Mouse (Mus musculus): ENCODE measurements around the gene P2rx5.

Gene P2rx5

DNA sequence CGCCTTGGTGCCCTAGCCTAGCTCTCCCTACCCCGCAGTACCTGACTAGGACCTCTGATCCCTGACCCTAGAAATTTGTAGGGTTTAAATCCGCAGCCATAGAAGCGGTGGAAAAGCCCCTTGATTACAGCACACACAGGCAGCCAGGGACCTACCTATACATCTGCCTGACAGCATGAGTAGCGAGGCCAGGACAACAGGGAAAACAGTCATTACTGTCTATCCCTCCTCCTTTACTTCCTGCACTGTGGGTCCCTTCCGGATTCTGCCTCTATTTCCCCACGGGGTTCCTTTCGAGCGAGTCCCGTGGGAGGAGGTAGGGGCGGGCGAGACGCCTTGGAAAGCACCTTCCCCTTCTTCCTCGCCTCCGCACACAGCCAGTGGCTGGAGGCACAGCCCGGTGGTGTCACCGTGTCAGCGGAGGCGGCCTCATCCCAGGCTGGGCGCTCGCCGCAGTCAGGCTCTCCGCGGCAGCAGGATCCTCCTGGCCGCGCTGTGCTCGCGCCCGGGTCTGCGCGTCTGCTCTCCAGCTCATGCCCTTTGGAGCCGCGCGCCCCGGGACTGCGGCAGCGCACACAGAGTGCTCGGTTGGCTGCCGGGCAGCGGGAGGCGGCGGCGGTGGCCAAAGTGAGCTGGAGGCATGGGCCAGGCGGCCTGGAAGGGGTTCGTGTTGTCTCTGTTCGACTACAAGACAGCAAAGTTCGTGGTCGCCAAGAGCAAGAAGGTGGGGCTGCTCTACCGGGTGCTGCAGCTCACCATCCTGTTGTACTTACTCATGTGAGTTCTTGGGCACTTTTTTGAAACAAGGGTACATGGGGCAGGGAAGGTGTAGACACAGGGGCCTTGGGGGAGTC is at the start of gene P2rx5:
Gene P2rx5, plus strand, starts transcription at position 465 of the 854 bp plus-strand sequence.
- peak in 1 of 2 experiments; percentile 13 for DNase-seq (ENCODE audit: low spot score in 2 of 2)

DNA sequence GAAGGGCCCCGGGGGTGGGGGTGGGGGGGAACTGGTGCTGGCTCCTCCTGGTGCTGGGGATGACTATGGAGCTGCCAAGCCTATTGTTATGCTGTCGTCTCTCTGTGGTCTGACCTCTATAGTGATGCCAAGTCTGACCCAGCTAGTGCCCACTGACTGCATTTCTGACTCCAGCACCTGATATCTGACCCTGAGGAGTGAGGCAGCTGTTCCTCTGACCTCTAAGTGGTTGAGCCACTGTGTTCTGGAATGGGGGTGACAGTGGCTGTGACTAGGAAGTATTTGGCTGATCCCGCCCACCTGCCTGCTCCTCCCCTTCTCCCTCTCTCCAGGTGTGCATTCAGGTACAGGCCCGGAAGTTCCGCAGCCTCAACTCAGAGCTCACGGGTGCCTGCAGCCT is 48.8 kb upstream of the P2rx5 start:
- DNase-seq (ENCODE audit: low spot score in 2 of 2), result no peak

DNA sequence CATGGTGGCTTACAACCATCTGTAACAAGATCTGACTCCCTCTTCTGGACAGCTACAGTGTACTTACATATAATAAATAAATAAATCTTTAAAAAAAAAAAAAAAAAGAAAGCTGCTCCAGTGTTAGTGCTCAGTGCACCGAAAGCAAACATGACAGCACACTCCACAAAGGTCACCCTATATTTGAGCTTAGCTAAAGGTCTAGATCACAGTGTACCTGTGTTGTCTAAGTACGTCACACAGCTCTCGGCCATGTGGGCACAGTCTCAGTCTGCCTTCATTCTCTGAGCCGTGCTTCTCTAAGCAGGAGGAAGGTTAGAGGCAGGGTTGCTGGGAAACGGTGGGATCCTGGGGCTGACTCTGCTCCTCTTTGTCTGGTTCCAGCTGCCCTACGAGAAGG is 33.7 kb upstream of the P2rx5 start:
- DNase-seq (ENCODE audit: low spot score in 2 of 2), result no peak

DNA sequence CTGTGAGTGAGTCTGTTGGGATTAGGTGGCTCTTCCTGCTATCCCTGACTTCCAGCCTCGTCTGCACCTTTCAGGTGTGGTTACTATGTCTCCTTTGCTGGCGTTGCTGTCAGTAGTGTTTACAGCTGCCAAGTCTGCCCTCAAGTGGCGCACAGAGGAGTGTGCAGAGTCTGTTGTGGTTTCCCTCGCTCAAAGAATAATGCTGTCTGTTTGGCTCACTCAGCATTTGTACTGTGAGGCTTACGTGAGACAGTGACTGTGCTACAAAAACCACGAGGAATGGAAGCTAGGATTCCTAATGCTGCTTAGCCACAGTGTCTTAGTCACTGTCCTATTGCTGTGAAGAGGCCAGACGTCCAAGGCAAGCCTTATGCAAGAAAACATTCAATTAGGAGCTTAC is 29.2 kb upstream of the P2rx5 start:
- peak; percentile 40 to 43 for DNase-seq (ENCODE audit: low spot score in 2 of 2)

DNA sequence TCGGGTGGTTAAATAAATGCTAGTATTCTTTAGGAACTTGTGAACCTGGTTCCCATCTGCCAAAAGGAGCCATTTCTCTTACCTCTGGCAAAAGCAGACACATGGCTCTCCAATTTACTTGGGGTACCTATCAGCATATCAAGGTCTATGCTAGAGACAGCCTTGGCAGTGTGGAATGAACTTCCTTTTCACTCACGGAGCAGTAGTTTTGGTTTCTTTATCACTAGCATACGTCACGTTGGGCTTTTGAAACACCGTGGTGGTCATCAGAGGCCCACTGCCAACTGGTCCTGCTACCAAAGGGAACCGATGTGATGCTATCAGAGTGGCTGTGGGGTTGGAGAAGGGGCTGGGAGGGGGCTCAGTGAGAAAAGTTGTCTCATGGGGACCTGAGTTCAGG is 27.2 kb upstream of the P2rx5 start:
- no peak for DNase-seq (ENCODE audit: low spot score in 2 of 2)

DNA sequence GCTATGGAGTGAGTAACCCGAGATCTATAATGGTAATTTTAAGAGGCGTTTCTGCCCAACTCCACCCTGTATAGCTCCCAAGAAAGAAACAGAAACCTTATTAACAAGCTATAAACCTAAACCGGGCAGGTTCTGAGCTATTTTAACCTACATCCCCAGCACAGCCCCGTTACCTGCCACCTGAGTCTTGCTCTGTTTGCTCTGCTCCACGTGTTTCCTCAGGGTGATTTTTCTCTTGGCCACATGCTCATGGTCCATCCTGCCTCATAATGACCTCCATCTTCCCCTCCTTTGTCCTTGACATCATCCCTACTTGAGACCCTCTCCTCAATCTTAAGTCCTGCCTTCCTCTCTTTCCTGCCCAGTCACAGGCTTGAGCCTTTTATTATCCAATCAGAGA is 26.0 kb upstream of the P2rx5 start:
- DNase-seq (ENCODE audit: low spot score in 2 of 2), result no peak

DNA sequence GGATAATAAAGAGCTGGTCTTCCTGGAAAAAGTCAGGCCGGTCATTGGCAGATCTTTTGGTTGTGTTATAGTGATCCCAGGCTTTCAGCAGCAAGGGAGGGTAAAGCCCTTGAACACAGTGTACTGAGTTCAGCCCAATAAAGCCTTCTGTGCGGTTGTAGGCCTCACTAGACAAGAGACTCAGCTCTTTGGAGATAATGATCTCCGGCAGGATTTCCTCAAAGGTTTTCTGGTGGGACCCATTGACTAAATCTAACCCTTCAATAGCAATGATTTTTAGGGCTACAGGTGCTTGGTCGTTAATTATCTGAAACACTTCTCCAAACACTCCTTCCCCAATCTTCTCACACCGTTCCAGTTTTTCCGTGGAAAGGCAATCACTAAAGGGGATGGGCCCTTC is 23.6 kb upstream of the P2rx5 start:
- DNase-seq (ENCODE audit: low spot score in 2 of 2), result no peak

DNA sequence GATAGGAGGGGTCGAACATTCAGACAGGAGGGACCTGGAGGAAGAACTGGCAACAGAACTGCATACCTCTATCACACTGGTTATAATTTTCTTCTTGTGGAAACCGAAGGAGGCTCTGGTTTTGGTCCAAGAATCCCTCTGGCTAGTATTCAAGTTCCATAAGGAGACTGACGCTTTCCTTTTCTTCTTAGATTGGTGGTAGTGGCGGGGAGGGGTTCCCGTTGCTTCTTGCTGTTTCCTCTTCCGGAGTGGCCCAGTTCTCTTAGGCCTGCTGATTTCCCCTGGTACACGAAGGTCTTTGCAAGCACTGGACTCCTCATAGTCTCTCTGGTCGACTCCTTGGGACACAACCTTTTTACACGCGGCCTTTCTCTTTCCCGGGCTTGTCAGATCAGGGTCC is 23.1 kb upstream of the P2rx5 start:
- no peak for DNase-seq (ENCODE audit: low spot score in 2 of 2)

DNA sequence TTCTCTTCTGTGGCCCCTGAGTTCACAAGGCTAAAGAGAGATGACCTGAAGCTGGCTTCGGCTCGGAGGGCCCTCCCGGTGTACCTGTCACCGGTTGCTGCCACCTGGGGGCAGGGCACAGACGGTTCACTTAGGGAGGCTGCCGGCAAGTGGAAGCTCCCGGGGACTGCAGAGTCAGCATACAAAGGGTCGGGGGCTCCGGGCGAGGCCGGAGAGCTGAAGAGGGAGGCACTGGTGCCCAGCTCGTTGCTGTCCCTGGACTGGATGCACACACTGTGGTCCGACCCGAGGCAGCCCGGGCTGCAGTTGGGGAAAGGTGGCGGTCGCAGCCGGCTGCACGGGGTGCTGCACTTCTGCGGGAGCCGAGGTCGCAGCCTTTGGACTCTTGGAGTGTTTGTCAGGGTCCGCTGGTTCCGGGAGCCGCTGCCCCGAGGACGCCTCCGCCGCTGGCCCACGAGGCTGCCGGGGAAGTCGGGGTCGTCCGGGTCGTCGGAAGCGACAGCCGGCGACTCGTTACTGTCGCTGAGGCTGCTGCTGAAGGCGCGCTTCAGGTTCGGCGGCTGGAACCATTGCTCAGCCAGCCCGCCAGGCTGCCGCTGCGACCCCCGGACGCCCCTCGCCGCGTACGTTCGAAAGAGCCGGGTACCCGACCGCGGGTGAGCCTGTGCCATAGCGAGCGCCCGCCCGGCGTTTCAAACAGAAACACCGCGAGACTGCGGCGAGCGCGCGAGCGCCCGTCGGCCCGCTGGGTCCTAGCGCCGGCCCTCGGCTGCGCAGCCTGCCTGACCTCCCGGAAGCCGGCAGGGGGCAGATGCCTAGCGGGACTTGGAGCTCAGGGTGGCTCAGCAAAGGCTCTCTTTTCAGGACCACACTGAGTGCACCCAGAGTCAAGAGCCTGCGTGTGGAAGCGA is 22.4 kb upstream of the P2rx5 start, which contains the start of gene Haspin:
Gene Haspin, minus strand, starts transcription at position 704 of the 911 bp plus-strand sequence.
- DNase-seq (ENCODE audit: low spot score in 2 of 2), result peak; percentile 88

DNA sequence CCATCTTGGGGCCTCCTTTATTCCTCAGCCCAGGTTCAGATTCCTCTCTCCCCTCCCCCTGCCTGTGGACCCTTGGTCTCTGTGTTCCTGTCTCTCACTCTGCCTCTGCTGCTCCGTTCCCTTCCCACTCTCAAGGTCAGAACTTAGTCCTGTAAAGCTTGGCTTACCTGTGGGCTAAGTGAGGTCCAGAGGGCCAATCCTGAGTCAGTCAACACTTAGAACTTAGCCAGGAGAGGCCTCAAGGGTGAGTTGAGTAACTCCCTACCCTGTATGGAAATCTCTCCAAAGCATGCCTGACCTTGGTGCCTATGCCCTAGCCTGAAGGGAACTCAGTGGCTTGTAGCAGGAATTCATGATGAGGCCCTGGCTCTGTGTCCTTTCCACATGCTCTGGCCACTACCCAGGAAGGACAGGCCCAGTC is 15.9 kb upstream of the P2rx5 start:
- DNase-seq (ENCODE audit: low spot score in 2 of 2), result no peak

DNA sequence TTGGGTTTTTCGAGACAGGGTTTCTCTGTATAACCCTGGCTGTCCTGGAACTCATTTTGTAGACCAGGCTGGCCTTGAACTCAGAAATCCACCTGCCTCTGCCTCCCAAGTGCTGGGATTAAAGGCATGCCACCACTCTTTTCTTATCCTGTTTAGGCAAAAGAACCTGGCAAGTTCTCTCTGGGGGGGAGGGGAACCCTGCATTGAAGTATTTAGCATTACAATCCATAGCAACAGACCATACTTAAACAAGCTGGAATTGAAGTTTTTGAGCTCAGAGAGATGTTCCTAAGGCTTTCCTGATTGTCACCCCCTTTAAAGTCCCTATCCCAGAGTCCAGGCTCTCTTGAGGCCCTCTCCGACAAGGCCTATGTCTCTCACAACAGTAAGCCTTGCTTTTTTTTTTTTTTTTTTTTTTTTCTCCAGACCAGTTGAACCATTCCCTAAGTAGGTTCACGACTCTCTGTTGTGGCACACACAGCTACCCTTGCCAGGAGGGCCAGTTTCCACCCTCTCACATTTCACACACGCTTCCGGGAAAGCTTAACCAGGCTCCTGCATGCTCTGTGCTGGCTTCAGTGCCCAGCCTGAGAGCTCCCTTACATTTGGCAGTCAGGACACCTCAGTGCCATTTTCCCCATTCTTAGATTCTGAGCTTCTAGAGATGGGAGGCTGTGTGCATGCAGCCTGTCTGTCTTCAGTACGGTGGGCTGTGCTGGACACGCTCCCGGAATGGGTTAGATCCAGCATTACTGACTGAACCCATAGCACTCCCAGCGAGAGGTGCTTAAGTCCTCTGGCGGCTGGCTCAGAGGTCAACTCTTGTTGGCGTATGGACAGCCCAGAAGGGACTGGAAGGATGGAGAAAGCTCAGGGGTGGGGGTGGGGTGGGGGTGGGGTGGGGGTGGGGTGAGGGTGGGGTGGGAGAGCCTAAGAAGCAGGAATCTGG is 13.9 kb upstream of the P2rx5 start:
- DNase-seq (ENCODE audit: low spot score in 2 of 2), result no peak

DNA sequence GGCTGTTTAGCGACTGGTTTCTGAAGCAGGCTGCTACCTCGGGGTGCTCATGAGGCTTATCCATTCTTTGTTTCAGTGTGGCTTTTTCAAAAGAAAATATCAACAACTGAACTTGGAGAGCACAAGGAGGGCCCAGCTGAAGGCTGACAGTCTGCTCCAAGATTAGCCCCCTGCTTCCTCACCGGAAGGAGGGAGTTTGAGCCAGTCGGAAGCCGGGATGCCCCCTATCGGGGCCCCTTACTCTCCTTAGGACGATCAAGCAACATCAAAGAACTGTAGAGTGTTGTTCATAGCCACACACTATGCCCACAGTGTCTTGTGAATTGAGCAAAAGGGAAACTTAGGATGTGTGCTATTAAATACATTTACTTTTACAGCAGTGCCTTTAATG is 13.3 kb upstream of the P2rx5 start:
- DNase-seq (ENCODE audit: low spot score in 2 of 2), result no peak

DNA sequence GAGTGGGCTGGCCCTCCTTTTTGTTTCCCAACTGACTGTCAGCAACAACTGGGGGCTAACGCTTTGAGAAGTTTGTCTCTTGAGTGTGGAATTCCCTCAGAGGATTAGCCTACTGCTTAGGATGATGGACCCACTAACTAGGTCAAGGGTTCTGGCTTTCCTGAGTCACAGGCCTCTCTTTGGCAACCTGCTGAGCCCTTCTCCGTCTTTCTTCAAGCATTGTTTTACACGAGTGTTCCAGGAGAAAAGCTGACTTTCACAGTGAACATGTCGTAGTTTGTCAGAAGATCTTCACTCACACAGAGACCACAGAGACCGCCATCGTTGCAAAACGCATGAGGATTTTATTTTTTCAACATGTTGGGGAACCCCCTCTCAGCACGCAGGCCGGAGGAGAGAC is 12.0 kb upstream of the P2rx5 start:
- no peak for DNase-seq (ENCODE audit: low spot score in 2 of 2)

DNA sequence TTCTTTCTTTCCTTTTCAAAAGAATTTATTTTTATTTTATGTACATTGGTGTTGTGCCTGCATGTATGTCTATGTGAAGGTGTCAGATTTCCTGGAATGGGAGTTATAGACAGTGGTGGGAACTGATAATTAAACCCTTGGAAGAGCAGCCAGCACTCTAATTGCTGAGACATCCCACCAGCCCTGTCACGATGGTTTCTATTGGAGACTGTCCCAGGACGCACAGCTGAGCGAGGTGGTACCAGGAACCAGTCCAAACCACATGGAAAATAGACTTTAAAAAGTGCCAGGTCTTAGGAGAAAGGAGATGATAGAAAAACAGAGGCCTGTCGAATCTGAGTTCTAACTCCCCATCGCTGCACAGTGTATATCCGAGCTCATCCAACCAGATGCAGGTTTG is 5.2 kb upstream of the P2rx5 start:
- DNase-seq (ENCODE audit: low spot score in 2 of 2), result no peak

DNA sequence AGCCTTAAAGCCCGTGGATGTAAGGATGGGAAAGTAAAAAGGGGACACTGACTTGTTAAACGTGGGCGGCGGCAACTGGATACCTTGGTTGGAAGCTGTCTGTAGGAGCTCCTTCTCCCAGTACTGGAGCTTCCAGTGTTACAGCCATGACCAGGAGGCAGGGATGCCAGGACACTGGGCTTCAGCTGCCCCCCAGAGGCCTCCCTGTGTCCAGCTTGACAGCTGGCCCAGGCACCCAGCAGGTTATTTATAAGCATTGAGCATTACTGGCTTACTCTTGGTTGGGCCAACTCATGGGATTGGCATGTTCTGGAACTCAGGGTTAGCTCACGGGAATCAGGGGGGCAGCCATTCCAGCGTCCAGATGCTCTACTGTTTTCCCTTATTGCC is 585 bp downstream of the P2rx5 start:
- DNase-seq (ENCODE audit: low spot score in 2 of 2), result no peak

DNA sequence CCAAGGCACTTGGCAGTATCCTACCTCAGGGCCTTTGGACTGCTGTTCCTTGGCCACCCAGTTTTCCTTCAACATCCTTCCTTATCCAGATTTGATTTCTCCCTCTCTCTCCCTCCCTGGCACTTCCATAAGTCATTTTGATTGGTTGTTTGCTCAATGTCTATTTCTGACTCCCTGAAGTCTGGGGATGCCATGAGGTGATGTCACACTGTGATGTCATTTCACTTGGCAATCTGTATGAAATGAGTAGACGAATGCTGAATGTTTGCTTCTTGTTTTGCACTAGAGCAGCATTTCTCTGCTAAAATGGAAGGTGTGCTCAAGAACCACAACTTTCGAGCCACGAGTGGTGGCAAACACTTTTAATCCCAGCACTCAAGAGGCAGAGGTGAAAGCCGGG is 1.4 kb downstream of the P2rx5 start:
- no peak for DNase-seq (ENCODE audit: low spot score in 2 of 2)

DNA sequence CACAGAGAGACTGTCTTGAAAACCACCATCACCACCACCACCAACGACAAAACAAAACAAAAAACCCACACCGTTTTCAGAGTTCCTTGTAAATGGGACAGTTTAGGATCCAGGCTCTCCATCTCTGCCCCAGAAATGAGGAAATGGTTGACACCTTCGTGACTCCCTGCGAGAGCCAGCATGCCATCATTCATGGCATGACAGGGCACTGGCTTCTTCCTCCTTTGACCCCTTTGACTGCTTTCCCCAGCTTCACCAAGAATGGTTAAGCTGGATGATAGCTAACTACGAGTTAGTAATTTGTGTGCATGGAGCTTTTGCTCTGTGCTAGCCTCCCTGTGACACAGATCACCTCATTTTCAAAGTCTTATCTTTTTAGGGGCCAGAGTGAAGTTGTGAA is 2.1 kb downstream of the P2rx5 start:
- no peak for DNase-seq (ENCODE audit: low spot score in 2 of 2)

DNA sequence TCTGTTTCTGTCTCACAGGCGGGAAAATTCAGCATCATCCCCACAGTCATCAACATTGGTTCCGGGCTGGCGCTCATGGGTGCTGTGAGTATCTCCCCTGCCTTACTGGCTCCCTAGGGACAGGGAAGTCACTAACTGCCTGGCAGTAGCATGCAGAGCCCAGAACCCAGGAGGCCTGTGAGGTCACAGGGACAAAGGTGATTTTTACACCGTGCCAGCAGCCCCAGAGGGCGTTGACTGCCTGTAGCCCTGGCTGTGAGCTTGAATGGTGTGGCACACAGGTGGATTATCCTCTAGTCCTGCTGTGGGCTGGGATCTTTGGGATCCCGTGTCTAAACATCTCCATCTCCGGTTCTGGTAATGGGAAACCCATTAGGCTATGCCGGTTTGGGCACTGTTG is 7.8 kb downstream of the P2rx5 start:
- no peak for DNase-seq (ENCODE audit: low spot score in 2 of 2)

DNA sequence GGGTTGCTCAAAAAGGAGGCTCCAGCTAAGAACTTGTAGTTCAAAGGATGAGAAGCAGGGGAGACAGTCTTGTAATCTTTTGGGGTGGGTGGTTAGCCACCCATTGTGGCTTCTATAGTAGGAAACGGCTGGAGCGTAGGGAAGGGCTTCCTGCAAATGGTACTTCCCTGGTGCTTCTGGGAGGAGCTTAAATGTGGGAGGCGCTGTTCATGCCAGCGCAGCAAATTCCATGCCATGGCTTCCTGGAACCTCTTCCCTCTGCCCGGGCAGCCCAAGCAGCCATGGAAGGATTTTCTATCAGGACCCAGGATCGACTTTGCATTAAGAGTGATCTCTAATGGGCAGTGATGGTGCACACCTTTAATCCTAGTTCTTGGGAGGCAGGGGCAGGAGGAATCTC is 8.4 kb downstream of the P2rx5 start:
- no peak for DNase-seq (ENCODE audit: low spot score in 2 of 2)

DNA sequence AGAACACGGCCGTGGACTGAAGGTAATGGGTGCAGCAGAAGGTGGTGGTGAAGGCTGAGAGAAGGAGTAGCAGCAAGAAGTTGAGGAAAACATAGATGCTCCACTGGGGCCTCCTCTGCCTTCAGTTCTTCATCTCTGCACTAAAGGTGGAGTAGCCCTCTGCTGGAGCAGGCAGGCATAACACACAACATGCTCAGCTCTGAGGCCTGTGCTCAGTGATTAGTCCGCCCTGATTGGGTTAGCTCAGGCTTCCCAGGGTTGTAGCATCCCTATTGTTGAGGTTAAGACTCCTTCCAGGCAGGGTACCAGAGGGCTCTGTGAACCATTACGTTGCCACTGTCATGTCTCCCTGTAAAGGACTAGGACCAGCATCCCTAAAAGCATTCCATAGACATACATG is 9.0 kb downstream of the P2rx5 start:
- peak; percentile 66 to 70 for DNase-seq (ENCODE audit: low spot score in 2 of 2)

DNA sequence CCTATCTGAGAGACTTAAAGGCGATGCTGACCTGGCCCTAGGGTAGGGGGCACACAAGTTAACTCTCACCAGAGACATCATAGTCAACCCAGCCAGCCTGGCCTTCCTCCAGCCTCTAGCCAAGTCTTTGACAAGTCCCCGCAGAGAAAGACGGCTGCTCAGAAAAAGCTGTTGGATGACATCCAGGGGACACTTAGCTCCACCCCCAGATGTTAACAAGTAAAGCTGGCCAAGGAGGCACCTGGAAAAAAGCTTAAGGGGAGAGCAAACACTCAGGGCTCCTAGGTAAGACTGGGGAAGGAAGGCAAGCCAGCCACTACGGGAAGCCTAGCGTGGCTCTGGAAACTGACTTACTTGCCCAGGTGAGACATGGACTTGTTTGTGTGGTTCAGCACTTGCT is 12.0 kb downstream of the P2rx5 start:
- no peak for DNase-seq (ENCODE audit: low spot score in 2 of 2)

DNA sequence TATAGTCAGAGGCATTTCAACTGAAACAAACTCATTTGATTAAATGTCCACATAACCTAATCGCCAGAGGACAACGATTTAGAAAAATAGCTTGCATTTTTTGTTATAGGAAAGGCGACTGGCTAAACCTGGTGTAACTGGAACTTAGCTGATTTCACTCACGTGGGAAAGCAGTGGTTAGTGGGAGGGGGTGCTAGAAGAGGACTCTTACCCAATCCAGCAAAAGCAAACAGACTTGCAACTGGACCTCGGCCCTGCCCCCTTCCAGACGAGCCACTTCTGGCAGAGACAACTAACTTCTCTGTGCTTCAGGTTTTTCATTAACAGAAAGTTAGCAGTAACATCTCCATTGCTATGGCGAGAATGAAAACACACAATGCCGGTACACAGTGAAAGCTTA is 15.4 kb downstream of the P2rx5 start:
- no peak for DNase-seq (ENCODE audit: low spot score in 2 of 2)
